Mouse (Mus musculus) midbrain, embryonic 13.5 days (tissue): ENCODE results near the gene Zbtb46. TPM values are rescaled to one million over a fixed set of nuclear protein-coding genes. Genes with fewer than 3 reads are reported as not detected.

ENCODE experiments used
- ATAC-seq: fragments of 200-750 bp; cut with Nextera tagmentation; 2 replicates; pipeline ENCODE4 v1.8.0; 2017; ENCODE audit warnings: mild to moderate bottlenecking, moderate TSS enrichment, moderate library complexity
- H3K27ac ChIP-seq: fragments of 300-500 bp; sonication (generic); 2 replicates; pipeline ENCODE4 v1.5.1; 2015; ENCODE audit warnings: inconsistent platforms, mild to moderate bottlenecking, moderate library complexity
- H3K27me3 ChIP-seq: fragments of 300-500 bp; sonication (generic); 2 replicates; pipeline ENCODE4 v1.6.1; 2015; ENCODE audit warnings: mild to moderate bottlenecking, inconsistent platforms
- H3K36me3 ChIP-seq: fragments of 300-500 bp; sonication (generic); 2 replicates; pipeline ENCODE4 v1.6.1; 2015; ENCODE audit warnings: mild to moderate bottlenecking, inconsistent platforms
- H3K4me1 ChIP-seq: fragments of 300-500 bp; sonication (generic); replicated peaks from 2 replicates; pipeline ENCODE4 v1.6.1; 2015; ENCODE audit warnings: inconsistent platforms
- H3K4me2 ChIP-seq: fragments of 300-500 bp; sonication (generic); replicated peaks from 2 replicates; pipeline ENCODE4 v1.6.1; 2015; ENCODE audit warnings: moderate library complexity, mild to moderate bottlenecking, inconsistent platforms
- H3K4me3 ChIP-seq: fragments of 300-500 bp; sonication (generic); replicated peaks from 2 replicates; pipeline ENCODE4 v1.5.1; 2015; ENCODE audit warnings: mild to moderate bottlenecking, inconsistent platforms
- H3K9ac ChIP-seq: fragments of 300-500 bp; sonication (generic); replicated peaks from 2 replicates; pipeline ENCODE4 v1.6.1; 2015; ENCODE audit warnings: mild to moderate bottlenecking, inconsistent platforms
- H3K9me3 ChIP-seq: fragments of 300-500 bp; sonication (generic); 2 replicates; pipeline ENCODE4 v1.6.1; 2016; ENCODE audit warnings: mild to moderate bottlenecking, inconsistent platforms
- WGBS: fragments of 180-500 bp; shearing (Covaris S2); methylation state at CpG from one replicate; pipeline ENCODE4 v1.1.7; 2015; 5-methylcytosine and 5-hydroxymethylcytosine counted together
- polyA plus RNA-seq: library from polyadenylated mRNA; unstranded; fragments of >200 nt; fragmentation: Nextera tagmentation; extraction: Ambion mirVana; gene quantifications from 2 replicates; pipeline ENCODE4 v1.2.1, GENCODE M21; 2015

Zbtb46 gene
- polyA plus RNA-seq, 1 experiment from 2014 or later = 24.3 TPM

DNA sequence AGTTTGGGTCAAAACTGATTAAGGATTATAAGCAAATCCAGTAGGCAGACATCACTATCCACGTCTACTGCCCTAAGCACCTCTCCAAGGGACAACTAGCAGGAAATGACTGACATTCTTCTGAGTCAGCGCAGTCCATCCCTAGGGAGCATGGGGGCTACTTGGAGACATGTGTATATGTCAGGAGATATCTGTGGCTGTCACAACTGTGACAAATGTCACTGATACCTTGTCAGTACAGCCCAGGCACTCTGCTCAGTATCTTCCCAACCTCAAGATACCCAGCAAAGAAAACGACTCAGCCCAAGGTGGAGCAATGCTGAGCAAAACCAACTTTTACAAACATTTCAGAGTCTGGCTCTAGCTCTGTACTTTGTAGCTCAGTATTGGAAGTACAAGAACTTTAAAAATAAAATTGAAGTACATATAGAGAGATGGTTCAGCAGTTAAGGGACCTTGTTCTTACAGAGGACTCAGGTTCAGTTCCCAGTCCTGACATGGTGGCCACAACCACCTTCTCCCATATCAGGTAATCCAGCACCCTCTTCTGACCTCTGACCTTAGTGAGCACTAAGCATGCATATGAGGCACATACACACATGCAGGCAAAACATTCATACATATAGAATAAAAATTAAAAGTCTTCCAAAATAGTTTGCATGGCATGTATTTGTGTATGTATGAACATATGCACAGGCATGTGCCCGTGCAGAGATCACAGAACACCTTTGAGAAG lies 38.2 kb downstream of the Zbtb46 start:
- H3K36me3 ChIP-seq = peaks cover 24% of the 10 kb centered on the region
- no peaks in the 10 kb centered on the region for H3K4me1 ChIP-seq
- H3K4me2 ChIP-seq = no peak overlapping the region
- no peak overlapping the region for H3K4me3 ChIP-seq
- no peak overlapping the region for H3K27ac ChIP-seq
- no peaks in the 10 kb centered on the region for H3K9me3 ChIP-seq
- no peaks in the 10 kb centered on the region for H3K27me3 ChIP-seq
- ATAC-seq = no peak
- WGBS = 79% methylated on average over 4 of the region's 4 CpGs
- no peak overlapping the region for H3K9ac ChIP-seq

DNA sequence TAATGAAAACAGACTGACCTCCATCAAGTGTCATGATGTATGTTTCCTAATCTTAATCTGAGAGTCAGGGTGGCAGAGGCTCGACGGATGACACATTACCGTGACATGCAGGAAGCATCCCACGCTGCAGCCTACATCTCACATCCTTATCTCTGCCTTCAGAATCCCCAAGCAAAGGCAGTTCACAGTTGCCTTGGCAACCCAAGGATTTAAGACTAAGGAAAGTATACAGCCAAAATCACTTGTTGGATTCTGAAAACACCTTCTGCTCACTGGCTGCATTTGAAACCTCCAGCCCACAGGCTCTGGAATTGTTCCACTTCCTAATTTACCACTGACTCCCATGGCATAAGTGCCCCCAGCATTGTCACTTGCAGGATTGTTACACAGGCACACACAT lies 38.8 kb downstream of the Zbtb46 start:
- no peak for ATAC-seq
- Histone ChIP-seq H3K27me3 (no peaks in the 10 kb centered on the region), H3K9ac (no peak overlapping the region), H3K4me3 (no peak overlapping the region), H3K9me3 (no peaks in the 10 kb centered on the region), H3K27ac (no peak overlapping the region), H3K4me2 (no peak overlapping the region), H3K4me1 (no peaks in the 10 kb centered on the region), H3K36me3 (peaks cover 24% of the 10 kb centered on the region)
- 87% methylated on average over 4 of the region's 4 CpGs for WGBS

DNA sequence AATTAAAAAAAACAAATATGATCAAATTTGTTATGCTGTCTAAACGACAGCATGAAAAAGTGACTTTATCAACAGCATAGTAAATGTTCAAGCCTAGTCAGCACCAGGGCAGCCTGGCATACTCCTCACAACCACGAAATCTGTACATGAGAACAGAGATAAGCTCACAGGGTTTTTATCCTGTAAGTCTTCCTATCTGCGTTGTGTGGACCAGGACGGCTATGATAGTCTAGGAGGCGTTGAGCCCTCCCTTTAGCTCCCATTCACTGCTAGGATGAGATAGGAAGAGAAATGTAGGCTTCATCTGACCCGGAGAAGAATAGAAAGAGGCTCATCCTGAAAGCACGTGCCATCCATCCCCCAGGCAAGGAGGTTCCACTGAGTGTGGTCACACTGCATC lies 39.9 kb downstream of the Zbtb46 start:
- Histone ChIP-seq H3K9me3 (no peaks in the 10 kb centered on the region), H3K27me3 (no peaks in the 10 kb centered on the region), H3K4me1 (no peaks in the 10 kb centered on the region), H3K4me3 (no peak overlapping the region), H3K4me2 (no peak overlapping the region), H3K9ac (no peak overlapping the region), H3K27ac (no peak overlapping the region), H3K36me3 (peaks cover 24% of the 10 kb centered on the region)
- ATAC-seq = no peak
- WGBS = 81% methylated on average over 7 of the region's 7 CpGs

DNA sequence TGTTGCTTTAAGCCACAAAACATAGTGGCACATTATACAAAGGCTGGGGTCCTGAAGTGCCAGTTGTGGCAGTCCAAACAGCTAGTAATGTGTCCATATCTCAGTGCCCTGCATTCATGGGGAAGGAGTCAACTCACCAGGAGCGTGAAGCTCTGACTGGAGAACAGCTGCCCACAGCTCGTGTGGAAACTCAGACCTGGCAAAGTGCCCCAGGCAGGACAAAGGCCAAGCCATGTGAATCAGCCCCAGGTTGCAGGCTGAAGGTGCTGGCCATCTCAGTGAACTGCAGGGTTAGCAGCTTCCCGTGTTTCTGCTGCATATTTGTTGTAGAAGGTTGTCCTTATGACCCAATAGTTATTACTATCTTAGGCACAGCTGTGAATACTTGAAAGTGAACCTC lies 43.3 kb downstream of the Zbtb46 start:
- ATAC-seq = no peak
- no peaks in the 10 kb centered on the region for H3K9me3 ChIP-seq
- H3K4me3 ChIP-seq = no peak overlapping the region
- 70% methylated on average over 3 of the region's 3 CpGs for WGBS
- no peaks in the 10 kb centered on the region for H3K27me3 ChIP-seq
- H3K36me3 ChIP-seq = no peaks in the 10 kb centered on the region
- no peaks in the 10 kb centered on the region; the same call in 1 of the 2 replicates for H3K4me1 ChIP-seq
- H3K4me2 ChIP-seq = no peak overlapping the region
- no peak overlapping the region for H3K9ac ChIP-seq
- H3K27ac ChIP-seq = no peak overlapping the region

DNA sequence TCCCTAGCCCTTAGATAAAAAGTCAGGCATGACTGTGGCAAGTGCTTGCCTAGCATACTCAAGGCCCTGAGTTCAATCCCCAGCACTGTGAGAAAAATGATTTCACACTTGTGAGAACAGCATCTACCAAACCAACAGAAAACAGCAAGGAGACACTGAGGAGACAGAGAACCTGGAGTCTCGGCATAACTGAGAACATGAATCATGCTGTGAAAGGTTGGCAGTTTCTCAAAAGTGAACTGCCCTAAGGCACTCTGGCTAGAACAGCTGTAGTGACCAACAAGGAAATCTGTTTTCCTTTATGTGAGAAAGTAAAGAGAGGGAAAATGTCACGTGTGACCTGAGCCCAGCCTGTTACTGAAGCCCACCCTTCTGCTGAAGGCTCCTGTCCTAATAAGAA lies 46.1 kb downstream of the Zbtb46 start:
- Histone ChIP-seq H3K27ac (no peak overlapping the region), H3K27me3 (no peaks in the 10 kb centered on the region), H3K4me2 (no peak overlapping the region), H3K9ac (no peak overlapping the region), H3K9me3 (no peaks in the 10 kb centered on the region), H3K4me1 (no peaks in the 10 kb centered on the region; the same call in 1 of the 2 replicates), H3K36me3 (no peaks in the 10 kb centered on the region), H3K4me3 (no peak overlapping the region)
- no peak for ATAC-seq
- 72% methylated on average over 2 of the region's 2 CpGs for WGBS

DNA sequence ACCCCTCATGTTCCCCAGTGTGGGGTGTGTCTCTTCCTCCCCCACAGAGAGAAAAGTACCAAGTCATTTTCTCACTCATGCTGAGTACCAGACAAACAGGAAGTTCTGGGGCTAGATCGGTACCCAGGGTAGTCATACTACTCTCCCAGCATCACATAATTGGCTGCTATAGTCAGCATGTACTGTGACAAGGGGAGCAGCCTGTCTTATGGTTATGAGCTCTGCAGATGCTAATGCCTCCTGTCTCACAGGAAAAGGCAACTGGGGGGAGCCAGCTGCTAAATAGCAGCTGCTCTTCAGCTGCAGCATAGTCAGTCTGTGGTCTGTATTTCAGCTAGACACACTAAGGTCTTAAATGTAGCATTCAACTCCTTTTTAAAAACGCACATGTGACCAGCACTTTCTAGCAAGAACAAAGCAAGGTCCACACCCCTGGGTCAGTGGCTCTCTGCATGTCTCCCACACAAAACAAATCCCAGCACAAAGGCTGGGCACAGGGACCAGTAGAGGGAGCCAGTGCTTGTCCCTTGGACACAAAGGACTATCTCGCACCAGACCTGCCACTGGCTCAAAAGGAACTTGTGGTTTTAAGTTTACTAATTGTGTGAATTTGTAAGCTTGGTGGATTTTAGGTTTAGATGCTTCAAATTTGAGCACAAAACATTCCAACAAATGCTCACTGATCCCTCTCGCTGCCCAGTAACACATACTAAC lies 48.3 kb downstream of the Zbtb46 start:
- peak; percentile 83 for ATAC-seq
- H3K27me3 ChIP-seq = no peaks in the 10 kb centered on the region
- peak overlapping the region; percentile 66 for H3K27ac ChIP-seq
- H3K4me1 ChIP-seq = no peaks in the 10 kb centered on the region; the same call in 1 of the 2 replicates
- H3K9me3 ChIP-seq = no peaks in the 10 kb centered on the region
- 0 out of 2 replicates have a peak, but pooled peaks cover 5% of the 10 kb centered on the region for H3K36me3 ChIP-seq
- 31% methylated on average over 4 of the region's 4 CpGs for WGBS
- H3K4me2 ChIP-seq = no peak overlapping the region
- H3K9ac ChIP-seq = no peak overlapping the region; the same call in 1 of the 2 replicates
- H3K4me3 ChIP-seq = no peak overlapping the region

DNA sequence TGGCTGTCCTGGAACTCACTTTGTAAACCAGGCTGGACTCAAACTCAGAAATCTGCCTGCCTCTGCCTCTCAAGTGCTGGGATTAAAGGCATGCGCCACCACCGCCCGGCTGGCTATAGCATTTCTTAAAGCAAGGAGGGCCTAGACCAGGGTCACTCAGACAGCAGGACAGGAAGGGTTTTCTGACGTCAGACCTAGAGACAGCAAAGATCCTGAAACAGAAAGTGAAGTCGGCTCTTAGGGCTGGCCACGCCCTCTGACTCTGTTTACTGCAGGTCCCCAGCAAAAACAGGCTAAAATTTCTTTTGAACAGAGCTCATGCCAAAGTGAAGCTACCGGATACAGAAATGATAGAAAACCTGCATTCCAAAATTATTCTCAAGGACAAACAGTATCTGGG lies 49.6 kb downstream of the Zbtb46 start:
- WGBS = 92% methylated on average over 7 of the region's 7 CpGs
- H3K4me2 ChIP-seq = no peak overlapping the region
- no peak overlapping the region for H3K9ac ChIP-seq
- H3K4me1 ChIP-seq = no peaks in the 10 kb centered on the region; the same call in 1 of the 2 replicates
- H3K4me3 ChIP-seq = no peak overlapping the region
- no peak overlapping the region for H3K27ac ChIP-seq
- H3K9me3 ChIP-seq = no peaks in the 10 kb centered on the region
- no peak for ATAC-seq
- no peaks in the 10 kb centered on the region for H3K27me3 ChIP-seq
- peaks cover 7% of the 10 kb centered on the region; the same call in 1 of the 2 replicates for H3K36me3 ChIP-seq

DNA sequence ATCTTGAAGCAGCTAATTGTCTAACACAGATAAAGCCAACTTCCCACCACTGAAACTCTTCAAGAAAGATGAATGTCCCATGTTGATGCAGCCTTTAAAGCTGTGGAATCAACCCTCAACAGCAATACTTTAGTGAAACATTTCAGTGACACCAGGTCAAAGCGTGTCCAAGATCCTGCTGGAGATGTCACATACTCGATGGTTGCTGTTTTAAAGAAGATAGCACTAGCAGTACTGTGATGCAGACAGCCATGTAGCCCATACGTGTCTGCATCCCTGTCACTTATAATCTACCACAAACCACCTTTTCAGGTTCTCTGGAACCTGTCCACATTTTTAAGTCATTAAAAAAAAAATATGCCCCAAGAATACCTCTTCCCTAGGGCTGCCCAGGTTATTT lies 55.5 kb downstream of the Zbtb46 start:
- H3K9ac ChIP-seq = no peak overlapping the region
- H3K36me3 ChIP-seq = peaks cover 10% of the 10 kb centered on the region; the same call in 1 of the 2 replicates
- no peak overlapping the region for H3K27ac ChIP-seq
- H3K4me2 ChIP-seq = no peak overlapping the region
- H3K4me1 ChIP-seq = peaks cover 8% of the 10 kb centered on the region; the same call in 1 of the 2 replicates
- no peak overlapping the region for H3K4me3 ChIP-seq
- H3K9me3 ChIP-seq = no peaks in the 10 kb centered on the region
- H3K27me3 ChIP-seq = no peaks in the 10 kb centered on the region
- ATAC-seq = no peak
- WGBS = 92% methylated on average over 3 of the region's 3 CpGs

DNA sequence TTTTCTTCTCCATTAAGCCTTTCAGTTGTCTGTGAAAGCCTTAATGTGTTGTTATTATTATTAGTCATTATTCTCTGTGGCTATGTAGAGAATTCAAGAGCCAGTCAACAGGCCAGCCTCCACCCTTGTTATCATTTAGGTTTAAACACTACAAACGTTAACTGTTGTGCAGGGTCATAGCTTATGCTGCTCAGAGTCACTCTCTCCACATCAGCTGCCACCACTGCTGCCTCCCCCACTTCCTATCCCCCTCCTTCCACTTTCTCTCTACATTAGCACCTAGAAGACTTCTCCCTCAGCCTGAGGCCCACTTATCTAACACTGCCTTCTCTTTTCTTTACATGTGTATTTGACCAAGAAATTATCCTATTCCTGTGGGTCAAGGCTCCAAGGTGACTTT lies 57.7 kb downstream of the Zbtb46 start:
- H3K9ac ChIP-seq = no peak overlapping the region
- no peak for ATAC-seq
- peaks cover 8% of the 10 kb centered on the region; the same call in 1 of the 2 replicates for H3K4me1 ChIP-seq
- H3K4me3 ChIP-seq = no peak overlapping the region
- H3K4me2 ChIP-seq = no peak overlapping the region
- H3K27ac ChIP-seq = no peak overlapping the region
- H3K9me3 ChIP-seq = no peaks in the 10 kb centered on the region
- peaks cover 6% of the 10 kb centered on the region; the same call in 1 of the 2 replicates for H3K36me3 ChIP-seq
- WGBS = 32% methylated on average over 1 of the region's 1 CpGs
- H3K27me3 ChIP-seq = no peaks in the 10 kb centered on the region

DNA sequence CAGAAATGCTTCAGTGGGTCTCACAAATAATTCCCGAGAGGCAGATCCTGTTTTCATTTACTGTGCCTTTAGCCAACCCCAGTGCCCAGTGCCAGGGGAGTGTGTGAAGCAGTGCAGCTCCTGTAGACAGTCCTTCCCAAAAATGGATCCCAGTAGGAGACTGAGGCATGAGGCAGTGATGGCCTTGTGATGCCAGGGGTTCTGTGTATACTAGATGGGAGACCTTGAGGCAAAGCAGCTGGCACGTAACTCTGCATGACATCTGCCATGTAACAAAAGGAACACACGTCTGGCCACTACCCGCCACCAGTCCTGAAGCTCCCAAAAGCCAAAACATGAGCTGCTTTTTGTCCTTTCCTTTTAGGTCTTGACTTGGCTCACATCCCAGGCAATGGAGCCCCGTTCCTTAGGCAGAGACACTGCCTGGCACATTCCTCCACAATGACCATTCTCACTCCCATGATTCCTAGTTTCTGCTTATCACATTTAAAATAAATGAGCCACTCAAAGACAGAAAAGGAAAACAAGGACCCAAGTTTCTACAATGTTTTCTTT lies 61.9 kb downstream of the Zbtb46 start:
- H3K4me1 ChIP-seq = peaks cover 8% of the 10 kb centered on the region; the same call in 1 of the 2 replicates
- no peak overlapping the region for H3K4me2 ChIP-seq
- no peak for ATAC-seq
- H3K27me3 ChIP-seq = no peaks in the 10 kb centered on the region
- 80% methylated on average over 5 of the region's 5 CpGs for WGBS
- peaks cover 7% of the 10 kb centered on the region; the same call in 1 of the 2 replicates for H3K36me3 ChIP-seq
- no peaks in the 10 kb centered on the region for H3K9me3 ChIP-seq
- H3K4me3 ChIP-seq = no peak overlapping the region
- H3K9ac ChIP-seq = no peak overlapping the region
- H3K27ac ChIP-seq = no peak overlapping the region

DNA sequence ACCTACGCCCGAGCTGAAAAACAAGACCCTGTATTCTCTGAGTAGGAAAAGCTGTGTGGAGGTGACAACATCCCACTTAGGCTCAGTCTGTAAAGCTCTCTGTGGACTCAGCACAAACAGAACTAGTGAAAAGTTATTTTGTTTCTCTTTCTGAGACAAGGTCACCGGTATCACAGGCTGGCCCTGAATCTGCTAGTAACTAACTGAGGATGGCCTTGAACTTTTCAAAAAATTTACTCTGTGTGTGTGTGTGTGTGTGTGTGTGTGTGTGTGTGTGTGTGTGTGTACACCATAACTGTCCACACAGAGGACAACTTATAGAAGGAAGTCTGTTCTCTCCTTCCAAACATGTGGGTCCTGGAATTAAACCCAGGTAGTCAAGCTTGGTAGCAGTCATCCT lies 65.1 kb downstream of the Zbtb46 start:
- Histone ChIP-seq H3K4me3 (no peak overlapping the region), H3K9me3 (no peaks in the 10 kb centered on the region), H3K27me3 (no peaks in the 10 kb centered on the region), H3K4me1 (no peaks in the 10 kb centered on the region), H3K4me2 (no peak overlapping the region), H3K9ac (no peak overlapping the region), H3K27ac (no peak overlapping the region), H3K36me3 (peaks cover 35% of the 10 kb centered on the region)
- 96% methylated on average over 3 of the region's 3 CpGs for WGBS
- ATAC-seq = no peak

DNA sequence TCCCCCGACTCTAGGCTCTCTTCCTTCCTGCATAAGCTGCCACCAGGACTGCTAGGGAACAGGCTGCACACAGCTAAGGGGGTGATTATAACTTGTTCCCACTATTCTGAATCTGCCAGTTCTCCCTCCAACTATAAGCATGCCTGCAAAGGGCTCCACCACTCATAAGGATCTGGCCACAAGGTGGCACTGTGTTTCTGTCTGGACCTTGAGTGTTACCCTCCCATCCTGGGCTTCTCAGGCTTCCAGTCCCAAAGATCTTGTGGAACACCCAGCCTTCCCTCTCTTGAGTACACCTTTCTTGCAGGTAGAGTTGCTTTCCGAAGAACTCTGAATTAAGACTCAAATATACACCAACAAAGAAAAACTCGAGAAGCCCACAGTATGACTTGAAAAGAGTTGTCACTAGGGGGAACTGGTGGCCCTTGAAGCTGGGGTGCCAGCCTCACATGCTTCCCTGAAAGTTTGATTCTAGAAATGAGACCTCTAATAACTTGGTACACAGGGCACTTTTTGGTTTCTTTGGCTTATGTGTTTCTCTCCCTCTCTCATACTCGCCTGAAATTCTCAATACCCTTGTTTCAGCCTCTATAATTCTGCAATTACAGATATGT lies 66.5 kb downstream of the Zbtb46 start:
- no peaks in the 10 kb centered on the region for H3K9me3 ChIP-seq
- ATAC-seq = peak; percentile 88
- no peak overlapping the region for H3K4me2 ChIP-seq
- no peaks in the 10 kb centered on the region for H3K27me3 ChIP-seq
- H3K27ac ChIP-seq = no peak overlapping the region
- H3K36me3 ChIP-seq = peaks cover 35% of the 10 kb centered on the region
- WGBS = 33% methylated on average over 4 of the region's 4 CpGs
- H3K4me1 ChIP-seq = no peaks in the 10 kb centered on the region
- H3K9ac ChIP-seq = no peak overlapping the region
- no peak overlapping the region for H3K4me3 ChIP-seq
